Mouse (Mus musculus): Measurements from ENCODE around the gene Cacna1i. TPM values are rescaled to one million over a fixed set of nuclear protein-coding genes. Genes with fewer than 3 reads are reported as not detected.

The Cacna1i gene
- polyA plus RNA-seq, 1 experiment: not detected

DNA sequence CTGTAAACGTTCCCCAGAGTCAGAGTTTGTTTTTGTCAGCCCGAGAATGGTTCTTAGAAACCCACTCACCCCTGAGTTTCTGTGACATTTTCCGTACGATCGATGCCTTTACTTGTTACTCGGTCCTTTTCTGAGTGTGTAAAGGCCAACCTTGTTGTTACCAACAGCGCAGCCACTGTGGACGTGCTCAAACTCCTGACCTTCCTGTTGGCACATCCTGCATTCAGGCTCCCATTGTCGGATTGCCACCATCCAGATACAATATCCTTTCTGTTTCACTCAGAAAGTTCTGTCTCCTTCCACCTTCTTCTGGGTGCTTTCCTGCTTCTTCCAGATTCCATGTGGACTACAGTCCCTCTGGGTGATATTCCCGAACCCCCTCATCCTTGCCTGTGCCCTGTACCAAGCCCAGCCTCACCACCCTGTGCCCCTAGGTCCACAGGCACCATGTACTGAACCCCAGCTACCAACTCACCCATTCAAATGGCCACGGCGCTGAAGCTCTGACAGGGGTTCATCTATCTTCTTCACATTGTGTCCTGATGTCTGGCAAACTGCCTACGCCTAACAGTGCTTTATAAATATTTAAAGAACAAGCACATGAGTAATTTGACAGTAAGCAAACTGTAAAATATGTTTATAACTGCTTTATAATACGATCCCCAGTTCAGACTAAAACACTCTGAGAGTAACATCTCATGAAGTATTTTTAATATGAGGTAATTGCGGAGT lies 159.1 kb downstream of the Cacna1i start:
- Histone ChIP-seq H3K4me1 (ENCODE audit: control insufficient read depth, insufficient read depth, insufficient read length, low read length) (no peaks in the 10 kb centered on the region), H3K4me3 (ENCODE audit: insufficient read depth, low read depth, low read length) (no peak overlapping the region), H3K27ac (replicated peaks; ENCODE audit: low read depth, low read length) (no peak overlapping the region)

Other genes with a start within 250 kb of the Cacna1i start
- gene Syngr1, start 195.9 kb upstream of the Cacna1i start, polyA plus RNA-seq (2012; ENCODE audit: insufficient read depth, insufficient read length, missing spikeins): 47.9 and 62.7 TPM in 2 replicates
- 424 and 522 TPM in 2 replicates for gene Rpl3, start 195.4 kb upstream of the Cacna1i start, polyA plus RNA-seq (2012; ENCODE audit: insufficient read depth, insufficient read length, missing spikeins)
- gene Tab1, start 154.1 kb upstream of the Cacna1i start, polyA plus RNA-seq (2012; ENCODE audit: insufficient read depth, insufficient read length, missing spikeins): 4.8 and 5.7 TPM in 2 replicates
- gene Mgat3, start 113.5 kb upstream of the Cacna1i start, polyA plus RNA-seq (2012; ENCODE audit: insufficient read depth, insufficient read length, missing spikeins): 0.36 and 0.50 TPM in 2 replicates
- 15.4 and 16.0 TPM in 2 replicates for gene Mief1, start 53.2 kb upstream of the Cacna1i start, polyA plus RNA-seq (2012; ENCODE audit: insufficient read depth, insufficient read length, missing spikeins)
- gene AC140267.1, start 51.4 kb upstream of the Cacna1i start, polyA plus RNA-seq (2012; ENCODE audit: insufficient read depth, insufficient read length, missing spikeins): not detected in 2 replicates
- 111 and 147 TPM in 2 replicates for gene Atf4, start 32.1 kb upstream of the Cacna1i start, polyA plus RNA-seq (2012; ENCODE audit: insufficient read depth, insufficient read length, missing spikeins)
- gene Rps19bp1, start 22.9 kb upstream of the Cacna1i start, polyA plus RNA-seq (2012; ENCODE audit: insufficient read depth, insufficient read length, missing spikeins): 30.4 and 30.8 TPM in 2 replicates

All from brown adipose tissue, adult 24 weeks (tissue).